Mouse (Mus musculus) embryonic facial prominence, embryonic 10.5 days (tissue): Measurements from ENCODE around the gene Gls2. TPM values are rescaled to one million over a fixed set of nuclear protein-coding genes. Genes with fewer than 3 reads are reported as not detected.

Experiments
- DNase-seq: peaks from one replicate; pipeline ENCODE4 v3.0.0-alpha.2; 2017; ENCODE audit warnings: low spot score
- H3K27ac ChIP-seq: fragments of 300-500 bp; sonication (generic); replicated peaks from 2 replicates; pipeline ENCODE4 v1.5.1; 2016; ENCODE audit warnings: mild to moderate bottlenecking
- H3K27me3 ChIP-seq: fragments of 300-500 bp; sonication (generic); replicated peaks from 2 replicates; pipeline ENCODE4 v1.6.1; 2016; ENCODE audit warnings: low read depth, mild to moderate bottlenecking; ENCODE audit not compliant: poor library complexity, severe bottlenecking
- H3K36me3 ChIP-seq: fragments of 300-500 bp; sonication (generic); replicated peaks from 2 replicates; pipeline ENCODE4 v1.6.1; 2016; ENCODE audit warnings: mild to moderate bottlenecking, moderate library complexity
- H3K4me1 ChIP-seq: fragments of 300-500 bp; sonication (generic); 2 replicates; pipeline ENCODE4 v1.6.1; 2016
- H3K4me3 ChIP-seq: fragments of 300-500 bp; sonication (generic); 2 replicates; pipeline ENCODE4 v1.5.1; 2016; ENCODE audit warnings: mild to moderate bottlenecking, moderate library complexity
- H3K9me3 ChIP-seq: fragments of 300-500 bp; sonication (generic); 2 replicates; pipeline ENCODE4 v1.6.1; 2016; ENCODE audit warnings: mild to moderate bottlenecking
- WGBS: fragments of 180-500 bp; shearing (Covaris S2); methylation state at CpG from one replicate; pipeline ENCODE4 v1.1.7; 2016; 5-methylcytosine and 5-hydroxymethylcytosine counted together
- polyA plus RNA-seq: library from polyadenylated mRNA; unstranded; fragments of >200 nt; fragmentation: Nextera tagmentation; extraction: Ambion mirVana; gene quantifications from 2 replicates; pipeline ENCODE4 v1.2.1, GENCODE M21; 2016

The Gls2 gene
- polyA plus RNA-seq, 1 experiment from 2014 or later: 1.5 TPM

DNA sequence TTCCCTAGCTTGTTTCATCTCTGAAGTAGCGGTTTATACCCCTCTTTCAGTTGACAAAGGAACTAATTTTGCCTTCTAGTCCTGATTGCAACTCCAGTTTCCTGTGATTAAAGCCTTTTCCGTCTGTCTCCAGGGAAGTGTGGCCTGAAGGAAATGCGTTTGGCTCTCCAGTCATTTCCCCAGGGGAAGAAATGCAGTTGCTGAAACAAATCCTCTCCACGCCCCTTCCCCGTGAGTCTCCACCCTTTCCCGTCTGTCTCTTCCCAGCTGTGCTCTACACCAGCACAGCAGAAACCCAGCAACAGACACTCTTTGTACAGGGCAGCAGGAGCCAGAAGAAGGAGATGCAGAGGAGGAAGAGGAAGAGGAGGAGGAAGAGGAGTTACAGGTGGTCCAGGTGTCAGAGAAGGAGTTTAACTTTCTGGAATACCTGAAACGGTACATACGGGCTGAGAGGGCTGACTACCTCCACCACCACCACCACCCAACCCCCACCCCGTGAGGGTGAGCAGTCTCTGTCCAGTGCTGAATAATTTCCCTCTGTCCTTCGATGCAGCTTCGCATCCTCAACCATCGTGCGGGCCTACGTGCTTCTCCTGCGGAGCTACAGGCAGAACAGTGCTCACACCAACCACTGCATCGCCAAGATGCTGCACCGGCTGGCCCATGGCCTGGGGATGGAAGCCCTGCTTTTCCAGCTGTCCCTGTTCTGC lies 52.9 kb downstream of the Gls2 start:
- no peak overlapping the region; the same call in 1 of the 2 replicates for H3K4me3 ChIP-seq
- no peaks in the 10 kb centered on the region for H3K4me1 ChIP-seq
- 81% methylated on average over 17 of the region's 17 CpGs for WGBS
- H3K27me3 ChIP-seq: no peaks in the 10 kb centered on the region
- no peak overlapping the region for H3K27ac ChIP-seq
- peaks cover 100% of the 10 kb centered on the region for H3K36me3 ChIP-seq
- no peaks in the 10 kb centered on the region for H3K9me3 ChIP-seq
- DNase-seq: no peak

GRCm38 (mm10) chr10:128250565-128250964 lies 56.3 kb downstream of the Gls2 start:
- Histone ChIP-seq H3K9me3 (no peaks in the 10 kb centered on the region), H3K27me3 (no peaks in the 10 kb centered on the region), H3K4me1 (no peaks in the 10 kb centered on the region), H3K36me3 (peaks cover 93% of the 10 kb centered on the region), H3K27ac (no peak overlapping the region), H3K4me3 (no peak overlapping the region)
- 94% methylated on average over 13 of the region's 13 CpGs for WGBS
- DNase-seq: no peak

GRCm38 (mm10) chr10:128253677-128254255 lies 59.5 kb downstream of the Gls2 start, which contains the start of gene Apon:
Apon (plus strand) TSS chr10:128254096.
- peaks cover 61% of the 10 kb centered on the region for H3K36me3 ChIP-seq
- H3K27ac ChIP-seq: no peak within 1 kb of the TSS
- 89% methylated on average over 4 of the region's 4 CpGs for WGBS
- no peaks in the 10 kb centered on the region for H3K27me3 ChIP-seq
- no peak within 1 kb of the TSS for H3K4me3 ChIP-seq
- DNase-seq: no peak
- H3K4me1 ChIP-seq: peaks cover 5% of the 10 kb centered on the region; the same call in 1 of the 2 replicates
- H3K9me3 ChIP-seq: no peaks in the 10 kb centered on the region

GRCm38 (mm10) chr10:128255925-128256324 lies 61.7 kb downstream of the Gls2 start:
- peaks cover 39% of the 10 kb centered on the region for H3K36me3 ChIP-seq
- H3K4me3 ChIP-seq: no peak overlapping the region
- no peak overlapping the region for H3K27ac ChIP-seq
- H3K4me1 ChIP-seq: peaks cover 5% of the 10 kb centered on the region; the same call in 1 of the 2 replicates
- 93% methylated on average over 8 of the region's 8 CpGs for WGBS
- no peaks in the 10 kb centered on the region for H3K27me3 ChIP-seq
- DNase-seq: no peak
- H3K9me3 ChIP-seq: no peaks in the 10 kb centered on the region

DNA sequence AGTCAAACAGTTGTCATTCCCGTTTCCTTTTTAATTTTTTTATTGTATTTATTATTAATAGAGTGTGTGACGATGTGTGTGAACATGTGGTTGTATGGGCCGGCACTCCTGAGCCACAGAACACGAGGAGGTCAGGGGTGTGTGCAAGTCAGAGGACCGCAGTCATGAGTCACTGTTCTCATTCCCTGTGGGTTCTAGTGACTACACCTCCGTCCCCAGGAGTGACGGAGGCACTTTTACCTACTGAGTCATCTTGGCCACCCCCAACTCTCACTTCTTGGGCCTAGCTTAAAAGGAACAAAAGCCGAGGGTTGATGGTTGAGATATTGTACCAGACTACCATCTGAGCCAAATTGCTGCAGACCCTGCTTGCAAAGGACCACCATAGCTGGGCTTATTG lies 62.1 kb downstream of the Gls2 start:
- H3K4me3 ChIP-seq: no peak overlapping the region
- DNase-seq: no peak
- H3K36me3 ChIP-seq: peaks cover 35% of the 10 kb centered on the region
- H3K27me3 ChIP-seq: no peaks in the 10 kb centered on the region
- WGBS: 89% methylated on average over 8 of the region's 8 CpGs
- H3K27ac ChIP-seq: no peak overlapping the region
- no peaks in the 10 kb centered on the region for H3K9me3 ChIP-seq
- peaks cover 5% of the 10 kb centered on the region; the same call in 1 of the 2 replicates for H3K4me1 ChIP-seq

DNA sequence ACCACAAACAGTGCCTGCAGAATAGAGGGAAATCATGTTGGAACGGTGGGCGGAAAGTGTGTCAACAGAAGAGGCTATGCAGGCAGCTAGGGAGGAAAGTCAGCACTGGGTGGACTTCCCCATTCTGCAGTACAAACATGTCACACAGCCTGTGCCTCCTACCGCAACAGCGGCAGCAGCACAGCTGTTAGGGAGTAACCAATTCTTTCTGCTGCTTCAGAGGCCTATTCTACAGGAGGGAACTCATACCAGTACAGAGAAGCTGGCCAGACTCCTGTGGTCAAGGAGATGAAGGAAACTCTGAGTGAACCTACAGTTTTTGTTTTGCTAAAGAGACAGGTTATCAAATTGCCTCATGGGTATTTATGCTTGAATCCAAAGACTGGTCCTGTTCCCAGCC lies 64.7 kb downstream of the Gls2 start:
- H3K27me3 ChIP-seq: no peaks in the 10 kb centered on the region
- no peak for DNase-seq
- WGBS: 85% methylated on average over 4 of the region's 4 CpGs

More for the DNA sequence above, 64.7 kb downstream of the Gls2 start:
- H3K27ac ChIP-seq: no peak overlapping the region
- no peaks in the 10 kb centered on the region for H3K9me3 ChIP-seq
- peaks cover 5% of the 10 kb centered on the region; the same call in 1 of the 2 replicates for H3K4me1 ChIP-seq
- H3K36me3 ChIP-seq: peaks cover 10% of the 10 kb centered on the region; the same call in 1 of the 2 replicates
- H3K4me3 ChIP-seq: no peak overlapping the region

Other genes starting within 250 kb of the Gls2 start
- gene Hsd17b6, start 186.8 kb upstream of the Gls2 start, polyA plus RNA-seq: not detected in 2 replicates
- 106 and 111 TPM in 2 replicates for gene Prim1, start 179.3 kb upstream of the Gls2 start, polyA plus RNA-seq
- 907 and 927 TPM in 2 replicates for gene Naca, start 158.9 kb upstream of the Gls2 start, polyA plus RNA-seq
- gene Ptges3, start 135.5 kb upstream of the Gls2 start, polyA plus RNA-seq: 711 and 729 TPM in 2 replicates
- 2,197 and 2,277 TPM in 2 replicates for gene Atp5b, start 111.2 kb upstream of the Gls2 start, polyA plus RNA-seq
- gene Baz2a, start 102.9 kb upstream of the Gls2 start, polyA plus RNA-seq: 14.7 and 17.5 TPM in 2 replicates
- gene Rbms2, start 14.2 kb upstream of the Gls2 start, polyA plus RNA-seq: 27.9 and 31.0 TPM in 2 replicates
- 31.3 and 31.8 TPM in 2 replicates for gene Spryd4, start 17.4 kb downstream of the Gls2 start, polyA plus RNA-seq
- gene Mip, start 31.4 kb downstream of the Gls2 start, polyA plus RNA-seq: not detected in 2 replicates
- gene Timeless, start 37.6 kb downstream of the Gls2 start, polyA plus RNA-seq: 95.9 and 103 TPM in 2 replicates
- 0.49 and 0.69 TPM in 2 replicates for gene Apon, start 59.6 kb downstream of the Gls2 start, polyA plus RNA-seq
- 0.11 TPM in 1 of 2 replicates, not detected in the other for gene Apof, start 74.2 kb downstream of the Gls2 start, polyA plus RNA-seq
- gene Stat2, start 76.1 kb downstream of the Gls2 start, polyA plus RNA-seq: 14.3 and 15.3 TPM in 2 replicates
- 0.13 TPM in 1 of 2 replicates, not detected in the other for gene Il23a, start 104.3 kb downstream of the Gls2 start, polyA plus RNA-seq
- gene Pan2, start 108.9 kb downstream of the Gls2 start, polyA plus RNA-seq: 42.9 and 43.3 TPM in 2 replicates
- 273 and 305 TPM in 2 replicates for gene Cnpy2, start 128.0 kb downstream of the Gls2 start, polyA plus RNA-seq
- gene Cs, start 143.3 kb downstream of the Gls2 start, polyA plus RNA-seq: 244 and 258 TPM in 2 replicates
- gene Coq10a, start 174.5 kb downstream of the Gls2 start, polyA plus RNA-seq: 9.5 and 11.1 TPM in 2 replicates
- gene Ankrd52, start 182.7 kb downstream of the Gls2 start, polyA plus RNA-seq: 12.1 and 12.4 TPM in 2 replicates
- 0.13 and 0.36 TPM in 2 replicates for gene Slc39a5, start 206.8 kb downstream of the Gls2 start, polyA plus RNA-seq
- gene Nabp2, start 217.0 kb downstream of the Gls2 start, polyA plus RNA-seq: 119 and 129 TPM in 2 replicates
- 42.1 and 44.6 TPM in 2 replicates for gene Rnf41, start 217.2 kb downstream of the Gls2 start, polyA plus RNA-seq